In the genomic region with DNA sequence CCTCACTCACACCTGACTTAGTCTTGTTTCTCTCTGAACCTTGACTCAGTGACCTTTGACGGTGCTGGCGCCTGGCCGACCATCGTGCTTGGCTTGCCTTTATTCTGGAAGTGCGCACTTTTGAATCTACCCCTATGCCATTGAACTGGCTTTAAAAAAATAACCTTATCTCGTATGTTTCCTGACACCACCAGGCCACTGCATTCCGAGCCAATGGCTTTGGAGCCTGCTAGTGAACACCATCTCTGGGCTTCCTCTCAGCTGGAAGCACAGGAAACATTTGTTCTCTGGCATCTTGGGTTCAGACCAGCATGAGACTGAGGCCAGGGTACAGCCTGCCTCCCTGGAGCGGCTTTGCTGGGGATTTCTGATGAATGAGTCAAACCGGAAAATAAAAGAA, we compare ENCODE assay signal across 9 mouse cellular contexts. TPM values are rescaled to one million over a fixed set of nuclear protein-coding genes. Genes with fewer than 3 reads are reported as not detected.
A peak's percentile ranks its signal among the peaks of the same experiment; 100 is the strongest.
DNase-seq lines count a peak whose midpoint lies in the region; ATAC-seq lines count a peak whose summit lies in the region.
"Had no signal": no experiment of that assay in that cellular context is flagged by ENCODE, and none has a peak within 500 bp of the region (broad histone marks: within the 10 kb centered on the region; RNA-seq: fewer than 3 reads in every experiment).

No protein-coding gene starts in this region.

- no peak overlapping the region for H3K4me3 ChIP-seq in heart, embryonic 15.5 days
- no peak overlapping the region for H3K4me3 ChIP-seq in liver, embryonic 13.5 days (replicated peaks)
- H3K4me3 ChIP-seq: neural tube, embryonic 12.5 days had no signal

- peak overlapping the region; percentile 67 for H3K27ac ChIP-seq in heart, embryonic 15.5 days
- peak overlapping the region; percentile 63; the same call in 1 of the 2 replicates for H3K27ac ChIP-seq in liver, embryonic 13.5 days
- H3K27ac ChIP-seq: neural tube, embryonic 12.5 days had no signal

- 44% methylated on average over 9 of the region's 9 CpGs for WGBS in heart, embryonic 15.5 days
- 23% methylated on average over 9 of the region's 9 CpGs for WGBS in liver, embryonic 13.5 days (ENCODE audit: insufficient replicate concordance)

- H3K9me3 ChIP-seq in heart, embryonic 15.5 days (replicated peaks), result no peaks in the 10 kb centered on the region
- no peaks in the 10 kb centered on the region for H3K9me3 ChIP-seq in liver, embryonic 13.5 days (replicated peaks)
- H3K9me3 ChIP-seq: neural tube, embryonic 12.5 days had no signal

- no peak overlapping the region for H3K4me2 ChIP-seq in heart, embryonic 15.5 days
- H3K4me2 ChIP-seq in liver, embryonic 13.5 days, result no peak overlapping the region
- H3K4me2 ChIP-seq: neural tube, embryonic 12.5 days had no signal

- H3K4me1 ChIP-seq in heart, embryonic 15.5 days (replicated peaks), result peaks cover 51% of the 10 kb centered on the region
- H3K4me1 ChIP-seq in liver, embryonic 13.5 days (replicated peaks), result no peaks in the 10 kb centered on the region; the same call in 1 of the 2 replicates

- no peaks in the 10 kb centered on the region for H3K27me3 ChIP-seq in heart, embryonic 15.5 days
- no peaks in the 10 kb centered on the region for H3K27me3 ChIP-seq in liver, embryonic 13.5 days
- H3K27me3 ChIP-seq: neural tube, embryonic 12.5 days had no signal

- ATAC-seq in heart, embryonic 15.5 days (replicated peaks; ENCODE audit: insufficient number of reproducible peaks, insufficient read depth, low FRiP score, low read depth), result peak; percentile 61
- peak; percentile 61; the same call in 1 of the 2 replicates for ATAC-seq in liver, embryonic 13.5 days (ENCODE audit: low read depth)
- ATAC-seq in monocyte, adult 5-6 weeks (replicated peaks; ENCODE audit: insufficient number of reproducible peaks, low FRiP score, low TSS enrichment, poor library complexity, severe bottlenecking), result no peak

- no peaks in the 10 kb centered on the region for H3K36me3 ChIP-seq in heart, embryonic 15.5 days
- no peaks in the 10 kb centered on the region for H3K36me3 ChIP-seq in liver, embryonic 13.5 days
- H3K36me3 ChIP-seq: neural tube, embryonic 12.5 days had no signal

- DNase-seq in layer of hippocampus, adult 9-11 months, result peak; percentile 27
- no peak for DNase-seq in layer of hippocampus, adult 8-10 months (ENCODE audit: low spot score in 2 of 2)
- DNase-seq in cerebellum, adult 18-20 months, result peak; percentile 80 to 88
- DNase-seq in liver, embryonic 13.5 days, result no peak
- no peak for DNase-seq in left cerebral cortex, adult 11 months (ENCODE audit: low spot score)
- DNase-seq in thymus, postnatal 25 days, result no peak

- no peak overlapping the region for H3K9ac ChIP-seq in heart, embryonic 15.5 days
- no peak overlapping the region for H3K9ac ChIP-seq in liver, embryonic 13.5 days
- H3K9ac ChIP-seq: neural tube, embryonic 12.5 days had no signal

RNA-seq across cellular contexts. Expression of a gene that starts 25.9 kb away (rescaled TPM):
- 10 to 100 TPM; 37.2 to 46.1 (median 43.4) TPM for total RNA-seq in layer of hippocampus, adult 8-10 months (2022)
- polyA plus RNA-seq in heart, embryonic 15.5 days (2015; fragmentation: Nextera tagmentation; extraction: Ambion mirVana), result 10.9 and 13.0 TPM in 2 replicates
- polyA plus RNA-seq in liver, embryonic 13.5 days (2015; fragmentation: Nextera tagmentation; extraction: Ambion mirVana), result 2.6 and 3.0 TPM in 2 replicates
- total RNA-seq in monocyte, adult 5-6 weeks (2017), result not detected in 3 replicates

Comparison
In these comparisons a context has a peak if more than half of its experiments do, and no peak if none do; other contexts are left out.
1. DNase-seq: peak in layer of hippocampus, adult 9-11 months (single experiment) and cerebellum, adult 18-20 months (2 of 2); none in layer of hippocampus, adult 8-10 months (0 of 2), liver, embryonic 13.5 days (single experiment), left cerebral cortex, adult 11 months (single experiment) and thymus, postnatal 25 days (single experiment).
2. RNA of a gene that starts 25.9 kb away (total RNA-seq): 37.2 to 46.1 TPM in layer of hippocampus, adult 8-10 months; not detected in monocyte, adult 5-6 weeks; every median in the first group is over 10 times any median in the second.